Mouse (Mus musculus) heart, postnatal 4 days (tissue): ENCODE measurements at regions not wholly inside any gene's neighbourhood (a gene's known extent, or its start where the extent isn't known, plus 50 kb on each side); places are given as distances from the start of the nearest gene placed in this dataset.
A peak's percentile ranks its signal among the peaks of the same experiment; 100 is the strongest.

Source experiments
- DNase-seq: peaks from one replicate; pipeline ENCODE4 v3.0.0; 2021

- no peak for DNase-seq
Observed at GRCm38 (mm10) chr17:87867611-87868010, 53.2 kb upstream of the Rpl36-ps4 start.

- no peak for DNase-seq
Observed at GRCm38 (mm10) chr17:87866719-87867318, 54.0 kb upstream of the Rpl36-ps4 start.

GRCm38 (mm10) chr17:87866165-87866564, 54.6 kb upstream of the Rpl36-ps4 start:
- no peak for DNase-seq

- peak; percentile 2 for DNase-seq
Observed at GRCm38 (mm10) chr17:87865439-87865838, 55.3 kb upstream of the Rpl36-ps4 start.

- peak; percentile 2 for DNase-seq
Observed at GRCm38 (mm10) chr17:87864842-87865241, 55.9 kb upstream of the Rpl36-ps4 start.

- peak; percentile 2 for DNase-seq
Observed at GRCm38 (mm10) chr17:87861587-87861986, 59.2 kb upstream of the Rpl36-ps4 start.

- DNase-seq, result no peak
Observed at GRCm38 (mm10) chr17:87851456-87851855, 53.7 kb upstream of the Kcnk12 start.

- no peak for DNase-seq
Observed at GRCm38 (mm10) chr17:87849897-87850296, 52.1 kb upstream of the Kcnk12 start.

- DNase-seq, result no peak
Observed at GRCm38 (mm10) chr17:87849421-87849820, 51.6 kb upstream of the Kcnk12 start.

GRCm38 (mm10) chr17:87848964-87849363, 51.2 kb upstream of the Kcnk12 start:
- no peak for DNase-seq
